Mouse (Mus musculus) regulatory T cell (primary cell): ENCODE measurements around the gene Olfr1532-ps1.
"Not testable (repeated sequence)": the region's sequence is repeated elsewhere in the genome, so short reads cannot be mapped to it uniquely, and the experiment has no call there.

Experiments used
- in situ Hi-C: fragments of 300-600 bp; cut with MboI, MseI; formaldehyde crosslinking; loops from one replicate; pipeline ENCODE4 v1.15.1; 2025; ENCODE audit warnings: high pct_unique_total_duplicates

Gene Olfr1532-ps1

DNA sequence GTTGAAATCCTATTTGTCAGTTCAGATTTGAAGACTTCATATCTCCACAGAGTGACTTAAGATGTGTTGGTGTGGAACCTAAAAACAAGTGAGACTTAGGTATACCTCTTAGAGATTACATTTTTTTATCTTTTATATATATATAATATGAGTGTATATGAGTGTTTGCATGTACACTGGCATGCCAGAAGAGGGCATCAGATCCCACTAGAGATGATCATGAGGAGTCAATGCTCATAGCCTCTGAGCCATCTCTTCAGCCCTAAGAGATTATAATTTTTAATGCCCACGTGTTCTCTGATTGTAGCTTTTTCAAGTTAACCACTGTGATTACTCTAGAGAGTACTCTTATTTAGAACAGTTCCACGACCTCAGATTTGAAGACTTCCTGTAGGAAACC lies at the start of gene Olfr1532-ps1:
Gene Olfr1532-ps1 (plus strand): TSS at position 326 of the 400 bp plus-strand sequence.
- in situ Hi-C loops: no loop called here

DNA sequence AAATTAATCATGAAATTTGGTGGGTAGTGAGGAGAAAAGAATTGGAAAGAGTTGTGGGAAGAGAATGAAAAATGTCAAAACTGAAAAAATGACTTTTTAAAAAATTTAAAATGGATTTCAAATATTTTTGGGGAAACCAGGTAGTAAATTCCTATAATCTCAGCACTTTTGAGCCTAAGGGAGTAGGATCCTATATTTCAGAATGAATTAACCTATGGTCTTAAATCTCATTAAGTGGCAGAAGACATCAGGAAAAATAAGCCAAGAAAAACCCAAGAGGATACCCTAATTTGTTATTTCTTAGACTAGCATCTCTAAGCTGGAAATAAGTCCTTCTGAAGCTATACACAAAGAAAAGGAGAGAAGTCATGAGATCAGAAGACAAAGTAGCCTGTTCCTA lies 44.9 kb upstream of the Olfr1532-ps1 start, which contains the start of gene Olfr704:
Gene Olfr704 (plus strand): TSS at position 301 of the 400 bp plus-strand sequence.
- in situ Hi-C loops: no loop called here

DNA sequence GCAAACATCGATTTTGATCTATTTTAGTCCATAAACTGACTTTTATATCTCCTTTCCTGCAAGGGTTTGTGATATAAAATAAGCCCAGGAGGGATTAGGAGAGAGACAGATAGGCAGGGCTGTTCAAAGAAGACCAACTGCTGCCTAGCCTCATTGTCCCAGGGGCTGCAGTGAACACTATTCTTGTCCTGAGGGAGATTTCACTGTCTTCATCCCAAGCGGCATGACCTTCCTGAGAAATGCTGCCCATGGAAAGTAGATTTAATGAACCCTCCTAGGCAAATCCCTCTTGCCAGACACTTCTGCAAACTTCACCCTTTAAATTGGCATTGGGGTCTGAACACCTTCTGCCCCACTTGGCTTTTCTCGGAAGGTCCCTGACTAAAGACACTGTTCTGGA lies 31.0 kb upstream of the Olfr1532-ps1 start, which contains the start of gene Olfr705:
Gene Olfr705 (minus strand): TSS at position 101 of the 400 bp plus-strand sequence.
- in situ Hi-C loops: no loop called here

DNA sequence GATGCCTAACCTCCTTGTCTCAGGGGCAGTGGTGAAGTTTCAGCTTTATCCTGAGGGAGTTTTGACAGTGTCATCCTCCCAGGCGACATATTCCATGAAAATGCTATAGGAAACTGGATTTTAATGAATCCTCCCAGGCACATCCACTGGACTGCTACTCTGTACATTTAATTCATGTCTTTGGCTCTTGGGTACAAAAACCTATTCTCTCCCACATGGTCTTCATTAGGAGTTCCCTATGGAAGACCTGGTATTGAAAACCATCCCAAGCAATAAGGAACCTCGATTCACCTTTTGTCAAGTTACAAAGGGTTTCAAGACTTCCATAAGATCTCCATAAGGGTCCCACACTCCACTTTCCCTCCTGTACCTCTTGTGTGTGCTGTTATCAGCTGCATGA lies 19.7 kb upstream of the Olfr1532-ps1 start, which contains the start of gene Olfr706:
Gene Olfr706 (minus strand): TSS at position 101 of the 400 bp plus-strand sequence.
- in situ Hi-C loops: loop anchor here (10.0 kb wide), 1 partner anchor 383 kb away; no protein-coding TSS in a partner anchor

DNA sequence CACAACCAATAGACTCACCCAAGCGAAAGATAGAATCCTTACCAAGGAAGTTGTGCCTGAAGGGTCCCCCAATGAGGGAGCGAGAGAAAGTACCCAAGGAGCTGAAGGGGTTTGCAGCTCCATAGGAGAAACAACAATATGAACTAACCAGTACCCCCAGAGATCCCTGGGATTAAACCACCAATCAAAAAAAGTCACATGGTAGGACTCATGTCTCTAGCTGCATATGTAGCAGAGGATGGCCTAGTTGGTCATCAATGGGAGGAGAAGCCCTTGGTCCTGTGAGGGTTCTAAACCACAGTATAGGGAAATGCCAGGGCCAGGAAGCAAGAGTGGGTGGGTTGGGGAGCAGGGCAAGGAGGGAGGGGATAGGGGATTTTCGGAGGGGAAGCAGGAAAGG lies 6.7 kb upstream of the Olfr1532-ps1 start, which contains the start of gene Olfr707:
Gene Olfr707 (minus strand): TSS at position 101 of the 400 bp plus-strand sequence.
- in situ Hi-C loops: not testable (repeated sequence)

DNA sequence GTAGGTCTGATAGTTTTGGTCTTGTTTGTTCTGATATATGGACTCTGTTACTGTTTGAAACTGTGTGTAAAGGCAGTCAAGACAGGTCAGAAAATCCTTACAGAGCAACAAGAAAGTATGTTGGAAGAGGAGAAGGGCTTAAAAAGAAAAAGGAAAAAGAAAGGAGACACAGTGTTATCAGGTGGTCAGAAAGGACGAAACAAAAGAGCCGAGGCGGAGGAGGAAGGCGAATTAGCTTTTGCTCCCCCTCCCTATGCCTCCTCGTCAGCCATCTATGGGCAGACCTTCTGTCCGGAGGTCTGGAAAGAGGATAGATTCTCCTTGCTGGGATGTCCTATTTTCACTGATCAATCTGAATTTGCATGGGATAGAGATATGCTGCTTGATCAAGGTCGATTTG lies 13.2 kb downstream of the Olfr1532-ps1 start:
- in situ Hi-C loops: not testable (repeated sequence)

DNA sequence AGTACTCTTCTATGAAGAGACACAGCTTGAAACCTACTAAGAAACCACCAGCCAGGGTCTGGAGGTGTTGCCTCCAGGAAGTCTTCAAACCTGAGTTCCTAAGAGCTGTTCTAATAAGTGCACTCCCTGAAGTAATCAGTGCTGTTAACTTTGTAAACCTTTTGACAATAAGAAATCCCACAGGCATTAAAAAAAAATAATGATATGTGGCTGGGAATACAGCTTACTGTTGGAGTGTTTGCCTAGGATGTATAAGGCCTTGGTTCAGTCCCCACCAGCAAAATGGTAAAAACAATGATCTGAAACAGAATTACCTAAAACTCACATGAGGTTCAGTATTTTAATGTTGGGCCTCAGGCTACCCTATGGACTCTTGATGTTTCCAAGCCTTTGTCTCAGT lies 24.3 kb downstream of the Olfr1532-ps1 start, which contains the start of gene Olfr709-ps1:
Gene Olfr709-ps1 (minus strand): TSS at position 101 of the 400 bp plus-strand sequence.
- in situ Hi-C loops: no loop called here

DNA sequence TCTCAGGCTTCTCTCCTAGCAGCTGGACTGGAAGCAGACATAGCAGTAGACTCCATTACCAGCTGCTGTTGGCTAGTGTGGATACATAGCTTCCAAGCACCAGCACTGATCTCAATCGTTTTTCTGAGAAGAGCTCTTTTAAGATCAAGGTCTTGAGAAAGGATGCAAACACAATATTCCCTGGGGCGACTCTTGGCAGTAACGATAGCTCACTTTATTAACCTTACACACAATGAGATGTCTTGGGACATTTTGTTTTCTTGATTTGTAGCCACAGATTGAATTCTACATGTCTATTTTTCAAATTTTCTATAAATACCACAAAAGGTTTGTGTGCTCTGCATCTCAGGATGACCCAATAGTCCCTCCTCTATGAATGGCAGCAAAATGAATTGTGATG lies 40.4 kb downstream of the Olfr1532-ps1 start, which contains the start of gene Olfr710:
Gene Olfr710 (minus strand): TSS at position 101 of the 400 bp plus-strand sequence.
- in situ Hi-C loops: no loop called here

DNA sequence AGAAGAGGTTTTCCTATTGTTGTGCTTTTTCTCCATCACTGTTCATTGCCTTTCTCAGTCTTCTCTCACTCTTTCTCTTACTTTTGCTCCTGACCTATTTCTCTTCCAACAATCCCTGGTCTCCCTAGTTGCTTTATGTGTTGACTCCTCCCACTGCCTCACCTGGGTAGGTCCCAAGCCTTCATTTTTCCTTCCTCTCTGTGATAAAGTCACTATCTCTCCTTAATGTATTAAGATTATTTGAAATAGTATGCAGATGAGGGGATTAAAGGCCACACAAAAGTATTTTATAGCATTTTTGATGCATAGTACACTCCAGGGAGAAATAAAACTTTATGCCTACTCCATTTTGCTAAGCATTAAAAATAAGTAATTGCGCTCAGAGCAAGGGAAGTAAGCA lies 56.0 kb downstream of the Olfr1532-ps1 start, which contains the start of gene Olfr6:
Gene Olfr6 (minus strand): TSS at position 101 of the 400 bp plus-strand sequence.
- in situ Hi-C loops: no loop called here
